17 mouse cellular contexts compared by ENCODE assay signal in genomic region chr15:25130096-25130495, GRCm38 (mm10).
"Had no signal": no experiment of that assay in that cellular context is flagged by ENCODE, and none has a peak within 500 bp of the region (broad histone marks: within the 10 kb centered on the region; RNA-seq: fewer than 3 reads in every experiment).

No protein-coding gene starts in this region.

- H3K9me3 ChIP-seq: lung, embryonic 15.5 days; midbrain, embryonic 13.5 days; midbrain, embryonic 15.5 days; neural tube, embryonic 12.5 days; stomach, embryonic 15.5 days had no signal

- ATAC-seq: lung, postnatal 0 days had no signal

- H3K9ac ChIP-seq: lung, embryonic 15.5 days; midbrain, embryonic 13.5 days; midbrain, embryonic 15.5 days; neural tube, embryonic 12.5 days; stomach, embryonic 15.5 days had no signal

- H3K27ac ChIP-seq: lung, embryonic 15.5 days; macrophage; midbrain, embryonic 15.5 days; neural tube, embryonic 12.5 days; stomach, embryonic 15.5 days; stomach, postnatal 0 days had no signal

- H3K4me1 ChIP-seq: lung, embryonic 15.5 days; megakaryocyte, embryonic 14.5 days; midbrain, embryonic 13.5 days; midbrain, embryonic 15.5 days; neural tube, embryonic 12.5 days; stomach, embryonic 15.5 days had no signal

- DNase-seq: lung, adult 2 months; lung, postnatal 14 days; lung, postnatal 36 days; right cerebral cortex, postnatal 14 days; thymus, adult 2 months; thymus, postnatal 25 days; thymus, postnatal 4 days had no signal

- H3K36me3 ChIP-seq: lung, embryonic 15.5 days; midbrain, embryonic 13.5 days; midbrain, embryonic 15.5 days; neural tube, embryonic 12.5 days; stomach, embryonic 15.5 days had no signal

- H3K27me3 ChIP-seq: lung, embryonic 15.5 days; megakaryocyte, embryonic 14.5 days; midbrain, embryonic 13.5 days; midbrain, embryonic 15.5 days; neural tube, embryonic 12.5 days; stomach, embryonic 15.5 days had no signal

- H3K4me3 ChIP-seq: lung, embryonic 15.5 days; megakaryocyte, embryonic 14.5 days; midbrain, embryonic 13.5 days; neural tube, embryonic 12.5 days; stomach, embryonic 15.5 days had no signal

- H3K4me2 ChIP-seq: lung, embryonic 15.5 days; midbrain, embryonic 11.5 days; neural tube, embryonic 12.5 days; stomach, embryonic 15.5 days had no signal
